Mouse (Mus musculus): ENCODE measurements around the gene Lrrc39.

GRCm38 (mm10) chr3:116631459-116631858 lies 68.7 kb downstream of the Lrrc39 start:
- TF ChIP-seq TAL1 (IDR thresholded peaks at IDR 0.05; ENCODE audit: low read length) (no peak), GATA1 (IDR thresholded peaks at IDR 0.05; ENCODE audit: low read length) (no peak)
